In the genomic region with DNA sequence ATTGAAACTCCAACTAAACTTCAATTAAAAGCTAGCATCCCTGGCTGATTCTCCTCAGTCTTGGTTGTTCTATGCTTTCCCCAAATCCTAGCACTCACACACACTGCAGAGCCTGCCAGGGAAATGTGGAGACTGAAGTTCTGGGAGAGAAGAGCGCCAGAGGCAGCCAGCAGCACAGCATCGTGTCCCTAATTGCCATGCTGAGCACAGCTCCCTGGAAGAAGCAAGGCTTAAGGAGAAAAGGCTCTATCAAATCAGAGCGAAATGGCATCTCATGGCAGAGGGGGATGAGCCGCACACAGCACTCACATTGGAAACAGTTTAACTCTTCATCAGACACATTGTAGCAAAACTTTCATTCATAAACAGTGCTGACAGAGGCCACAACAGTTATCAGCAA, we compare ENCODE assay signal across 11 mouse cellular contexts.
DNase-seq lines count a peak whose midpoint lies in the region; ATAC-seq and TF ChIP-seq lines count a peak whose summit lies in the region.
"Had no signal": no experiment of that assay in that cellular context is flagged by ENCODE, and none has a peak within 500 bp of the region (broad histone marks: within the 10 kb centered on the region; RNA-seq: fewer than 3 reads in every experiment).

No protein-coding gene starts in this region.

- no peaks in the 10 kb centered on the region for H3K27me3 ChIP-seq in forebrain, postnatal 0 days (ENCODE audit: insufficient read depth, low read length)
- no peaks in the 10 kb centered on the region for H3K27me3 ChIP-seq in midbrain, embryonic 15.5 days (replicated peaks)

- no peak overlapping the region for H3K4me2 ChIP-seq in forebrain, postnatal 0 days (ENCODE audit: low read depth)
- 0 out of 2 replicates have a peak overlapping the region, but pooled peaks have one; percentile 11 for H3K4me2 ChIP-seq in midbrain, embryonic 15.5 days

- H3K27ac ChIP-seq in forebrain, postnatal 0 days (ENCODE audit: low read depth, low read length): 0 out of 2 replicates have a peak overlapping the region, but pooled peaks have one; percentile 66
- H3K27ac ChIP-seq in midbrain, embryonic 15.5 days: peak overlapping the region; percentile 71

- 8% methylated on average over 4 of the region's 4 CpGs for WGBS in forebrain, postnatal 0 days
- WGBS in midbrain, embryonic 15.5 days: 14% methylated on average over 4 of the region's 4 CpGs

- ATAC-seq in forebrain, postnatal 0 days: peak; percentile 97
- ATAC-seq in midbrain, embryonic 15.5 days (replicated peaks): peak; percentile 88

- H3K9me3 ChIP-seq in forebrain, postnatal 0 days (ENCODE audit: low read length): no peaks in the 10 kb centered on the region
- H3K9me3 ChIP-seq in midbrain, embryonic 15.5 days: no peaks in the 10 kb centered on the region

- H3K4me1 ChIP-seq in forebrain, postnatal 0 days (ENCODE audit: insufficient read depth): peaks cover 13% of the 10 kb centered on the region; the same call in 1 of the 2 replicates
- peaks cover 23% of the 10 kb centered on the region for H3K4me1 ChIP-seq in midbrain, embryonic 15.5 days

- no peak for TF ChIP-seq CTCF in forebrain, postnatal 0 days (IDR thresholded peaks at IDR 0.05; ENCODE audit: low read depth)

- H3K36me3 ChIP-seq in forebrain, postnatal 0 days (ENCODE audit: insufficient read depth): no peaks in the 10 kb centered on the region
- no peaks in the 10 kb centered on the region for H3K36me3 ChIP-seq in midbrain, embryonic 15.5 days (replicated peaks)

- DNase-seq in heart, adult 11 months: peak; percentile 67
- DNase-seq in heart, adult 9 months (ENCODE audit: low spot score in 2 of 2): no peak
- DNase-seq in brain, embryonic 18.5 days (ENCODE audit: low read depth, low spot score): peak; percentile 67
- DNase-seq in forebrain, postnatal 0 days: peak; percentile 79
- no peak for DNase-seq in gastrocnemius, postnatal 36 days
- DNase-seq in lung, postnatal 4 days: no peak
- DNase-seq in thymus, postnatal 36 days: no peak
- DNase-seq: adrenal gland, postnatal 25 days; lung, adult 2 months had no signal

- intact Hi-C loops in gastrocnemius, postnatal 36 days (cut with DNase I): no loop called here

- no peak overlapping the region for H3K9ac ChIP-seq in forebrain, postnatal 0 days
- no peak overlapping the region for H3K9ac ChIP-seq in midbrain, embryonic 15.5 days

- H3K4me3 ChIP-seq in forebrain, postnatal 0 days (ENCODE audit: low read depth, low read length): no peak overlapping the region
- H3K4me3 ChIP-seq in midbrain, embryonic 15.5 days: no peak overlapping the region
- H3K4me3 ChIP-seq: myocyte had no signal

Comparison
In these comparisons a context has a peak if more than half of its experiments do, and no peak if none do; other contexts are left out.
1. DNase-seq: peak in heart, adult 11 months (single experiment), brain, embryonic 18.5 days (single experiment) and forebrain, postnatal 0 days (single experiment); none in heart, adult 9 months (0 of 2), gastrocnemius, postnatal 36 days (0 of 2), lung, postnatal 4 days (0 of 2) and thymus, postnatal 36 days (0 of 2).